Mouse (Mus musculus) spleen, postnatal 10 days (tissue): ENCODE measurements around the gene Clspn.
A peak's percentile ranks its signal among the peaks of the same experiment; 100 is the strongest.

Experiments
- DNase-seq, 2 experiments: peaks; one replicate each; pipeline ENCODE4 v3.0.0; 2021 to 2022; ENCODE audit warnings: low spot score in 2 of 2

The Clspn gene

GRCm38 (mm10) chr4:126554462-126554861 lies 2.3 kb upstream of the Clspn start:
- DNase-seq = peak in 1 of 2 experiments; percentile 26

- no peak for DNase-seq
These were observed 7.1 kb downstream of the Clspn start for GRCm38 (mm10) chr4:126563798-126564197.

- DNase-seq = no peak
These were observed 10.5 kb downstream of the Clspn start for GRCm38 (mm10) chr4:126567243-126567642.

GRCm38 (mm10) chr4:126569783-126570182 lies 13.0 kb downstream of the Clspn start:
- DNase-seq = no peak

GRCm38 (mm10) chr4:126576281-126576680 lies 19.5 kb downstream of the Clspn start:
- no peak for DNase-seq

- no peak for DNase-seq
These were observed 21.2 kb downstream of the Clspn start for GRCm38 (mm10) chr4:126577920-126578319.

- DNase-seq = no peak
These were observed 22.3 kb downstream of the Clspn start for GRCm38 (mm10) chr4:126579077-126579476.

GRCm38 (mm10) chr4:126585739-126586138 lies 29.0 kb downstream of the Clspn start:
- no peak for DNase-seq

GRCm38 (mm10) chr4:126592039-126592438 lies 35.3 kb downstream of the Clspn start:
- no peak for DNase-seq

GRCm38 (mm10) chr4:126599971-126600754 lies 43.4 kb downstream of the Clspn start:
- DNase-seq = peak; percentile 27 to 67

- no peak for DNase-seq
These were observed 45.1 kb downstream of the Clspn start for GRCm38 (mm10) chr4:126601597-126602444.

GRCm38 (mm10) chr4:126602445-126602762 lies 45.7 kb downstream of the Clspn start:
- DNase-seq = no peak

- no peak for DNase-seq
These were observed 47.4 kb downstream of the Clspn start for GRCm38 (mm10) chr4:126604141-126604540.

GRCm38 (mm10) chr4:126605751-126606150 lies 49.0 kb downstream of the Clspn start:
- DNase-seq = no peak

GRCm38 (mm10) chr4:126609606-126610181 lies 53.0 kb downstream of the Clspn start, which contains the start of gene 5730409E04Rik:
Gene 5730409E04Rik, plus strand, starts transcription at chr4:126609818.
- peak; percentile 18 to 55 for DNase-seq

- DNase-seq = no peak
These were observed 55.3 kb downstream of the Clspn start for GRCm38 (mm10) chr4:126611991-126612390.

GRCm38 (mm10) chr4:126616312-126616711 lies 59.6 kb downstream of the Clspn start:
- no peak for DNase-seq

- DNase-seq = no peak
These were observed 63.1 kb downstream of the Clspn start for GRCm38 (mm10) chr4:126619691-126620330.

- no peak for DNase-seq
These were observed 63.7 kb downstream of the Clspn start for GRCm38 (mm10) chr4:126620349-126620874.

- no peak for DNase-seq
These were observed 70.4 kb downstream of the Clspn start for GRCm38 (mm10) chr4:126627021-126627681.

- DNase-seq = no peak
These were observed 75.2 kb downstream of the Clspn start for GRCm38 (mm10) chr4:126631922-126632321.
